Mouse (Mus musculus): ENCODE data around the gene Vapb.
"Not testable (repeated sequence)": the region's sequence is repeated elsewhere in the genome, so short reads cannot be mapped to it uniquely, and the experiment has no call there.

DNA sequence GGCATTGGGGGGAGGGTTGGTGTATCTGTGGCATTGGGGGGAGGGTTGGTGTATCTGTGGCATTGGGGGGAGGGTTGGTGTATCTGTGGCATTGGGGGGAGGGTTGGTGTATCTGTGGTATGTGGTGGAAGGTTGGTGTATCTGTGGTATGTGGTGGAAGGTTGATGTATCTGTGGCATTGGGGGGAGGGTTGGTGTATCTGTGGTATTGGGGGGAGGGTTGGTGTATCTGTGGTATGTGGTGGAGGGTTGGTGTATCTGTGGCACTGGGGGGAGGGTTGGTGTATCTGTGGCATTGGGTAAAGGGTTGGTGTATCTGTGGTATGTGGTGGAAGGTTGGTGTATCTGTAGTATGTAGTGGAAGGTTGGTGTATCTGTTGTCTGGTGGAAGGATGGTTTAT, 29.7 kb upstream of the Vapb start:
- not testable (repeated sequence) for TF ChIP-seq GATA1, TAL1 (IDR thresholded peaks at IDR 0.05; ENCODE audit: low read length)

Measured in erythroblast, embryonic 14.5 days (primary cell).